Mouse (Mus musculus) CH12.LX (cell line): ENCODE data around the gene Apobec3.

ENCODE experiments used
- CTCF ChIP-seq, 2 experiments: IDR thresholded peaks in 1 of 2; conservative IDR thresholded peaks in 1 of 2; 2 replicates each; pipeline ENCODE4 v1.5.1; 2011 to 2012; ENCODE audit warnings: low read depth in 2 of 2, low read length in 2 of 2, improper control_type of control experiment in 1 of 2, inconsistent platforms in 1 of 2, mild to moderate bottlenecking in 1 of 2, moderate library complexity in 1 of 2
- KAT2A ChIP-seq: IDR thresholded peaks from 2 replicates; pipeline ENCODE4 v1.6.1; 2012; ENCODE audit warnings: low read length, improper control_type of control experiment, inconsistent platforms; ENCODE audit not compliant: insufficient replicate concordance
- MAX ChIP-seq: IDR thresholded peaks from 2 replicates; pipeline ENCODE4 v1.6.1; 2011; ENCODE audit warnings: low read length, improper control_type of control experiment
- MXI1 ChIP-seq: IDR thresholded peaks from 2 replicates; pipeline ENCODE4 v1.6.1; 2011; ENCODE audit warnings: mild to moderate bottlenecking, low read depth, low read length, improper control_type of control experiment
- POLR2AphosphoS2 ChIP-seq: IDR thresholded peaks from 2 replicates; pipeline ENCODE4 v1.6.1; 2011; ENCODE audit warnings: low read depth, low read length, improper control_type of control experiment
- USF2 ChIP-seq: conservative IDR thresholded peaks from 2 replicates; pipeline ENCODE4 v1.6.1; 2011; ENCODE audit warnings: low read depth, low read length, improper control_type of control experiment
- ZMIZ1 ChIP-seq: IDR thresholded peaks from 2 replicates; pipeline ENCODE4 v1.6.1; 2012; ENCODE audit warnings: low read depth, mild to moderate bottlenecking, inconsistent platforms, low read length, improper control_type of control experiment

- TF ChIP-seq USF2 = no peak
- no peak for TF ChIP-seq MXI1
- no peak for TF ChIP-seq CTCF (conservative IDR thresholded peaks at IDR 0.05 in 1 of 2, IDR thresholded peaks at IDR 0.05 in 1 of 2; ENCODE audit: low read depth in 2 of 2, low read length in 2 of 2)
- no peak for TF ChIP-seq ZMIZ1
- TF ChIP-seq MAX = no peak
- TF ChIP-seq POLR2AphosphoS2 = no peak
- TF ChIP-seq KAT2A = no peak
These were observed 32.5 kb upstream of the Apobec3 start for GRCm38 (mm10) chr15:79858979-79859378.
